In the genomic region with DNA sequence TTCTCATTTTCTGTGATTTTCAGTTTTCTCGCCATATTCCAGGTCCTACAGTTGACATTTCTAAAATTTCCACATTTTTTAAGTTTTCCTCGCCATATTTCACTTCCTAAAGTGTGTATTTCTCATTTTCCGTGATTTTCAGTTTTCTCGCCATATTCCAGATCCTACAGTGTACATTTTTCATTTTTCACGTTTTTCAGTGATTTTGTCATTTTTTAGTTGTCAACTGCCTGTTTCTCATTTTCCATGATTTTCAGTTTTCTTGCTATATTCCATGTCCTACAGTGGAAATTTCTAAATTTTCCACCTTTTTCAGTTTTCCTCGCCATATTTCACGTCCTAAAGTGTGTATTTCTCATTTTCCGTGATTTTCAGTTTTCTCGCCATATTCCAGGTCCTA, we compare ENCODE assay signal across 16 mouse cellular contexts. TPM values are rescaled to one million over a fixed set of nuclear protein-coding genes. Genes with fewer than 3 reads are reported as not detected.
DNase-seq lines count a peak whose midpoint lies in the region; ATAC-seq lines count a peak whose summit lies in the region.
"Not testable (repeated sequence)": the region's sequence is repeated elsewhere in the genome, so short reads cannot be mapped to it uniquely, and the experiment has no call there.
"Had no signal": no experiment of that assay in that cellular context is flagged by ENCODE, and none has a peak within 500 bp of the region (broad histone marks: within the 10 kb centered on the region; RNA-seq: fewer than 3 reads in every experiment).

No protein-coding gene starts in this region.

- H3K27me3 ChIP-seq in forebrain, embryonic 10.5 days (ENCODE audit: poor library complexity, severe bottlenecking); hindbrain, embryonic 11.5 days (ENCODE audit: control insufficient read depth, insufficient read depth, low read length); neural tube, embryonic 13.5 days: not testable (repeated sequence)

- 0 out of 2 replicates have a peak, but pooled peaks have one; percentile 26 for ATAC-seq in cerebellum, adult (ENCODE audit: insufficient number of reproducible peaks, low FRiP score, low TSS enrichment)
- not testable (repeated sequence) for ATAC-seq in hindbrain, embryonic 11.5 days (ENCODE audit: low FRiP score)
- ATAC-seq in megakaryocyte-erythroid progenitor cell, adult 5-6 weeks (replicated peaks; ENCODE audit: low FRiP score, low TSS enrichment, poor library complexity, severe bottlenecking) = peak; percentile 40
- ATAC-seq in neural tube, embryonic 13.5 days (ENCODE audit: low read depth) = peak; percentile 41; the same call in 1 of the 2 replicates

- not testable (repeated sequence) for H3K4me3 ChIP-seq in forebrain, embryonic 10.5 days; hindbrain, embryonic 11.5 days (ENCODE audit: low read depth, low read length); neural tube, embryonic 13.5 days

- H3K9me3 ChIP-seq in forebrain, embryonic 10.5 days; hindbrain, embryonic 11.5 days (ENCODE audit: control insufficient read depth, low read length); neural tube, embryonic 13.5 days: not testable (repeated sequence)

- not testable (repeated sequence) for H3K9ac ChIP-seq in hindbrain, embryonic 11.5 days (ENCODE audit: low read depth, low read length); neural tube, embryonic 13.5 days

- not testable (repeated sequence) for H3K27ac ChIP-seq in forebrain, embryonic 10.5 days; hindbrain, embryonic 11.5 days (ENCODE audit: low read depth, low read length); neural tube, embryonic 13.5 days (replicated peaks)

- DNase-seq in MN1 (ENCODE audit: low spot score) = peak; percentile 33
- peak; percentile 27 for DNase-seq in forebrain, embryonic 10.5 days (ENCODE audit: extremely low spot score, low spot score)
- DNase-seq in hindbrain, embryonic 11.5 days (ENCODE audit: low spot score) = peak; percentile 42
- DNase-seq in kidney, postnatal 25 days = peak; percentile 1 to 18

- H3K4me2 ChIP-seq in hindbrain, embryonic 11.5 days (replicated peaks; ENCODE audit: low read depth, low read length); neural tube, embryonic 13.5 days: not testable (repeated sequence)

- H3K36me3 ChIP-seq in forebrain, embryonic 10.5 days (replicated peaks); hindbrain, embryonic 11.5 days (ENCODE audit: control insufficient read depth, insufficient read depth, low read length); neural tube, embryonic 13.5 days: not testable (repeated sequence)

- not testable (repeated sequence) for H3K4me1 ChIP-seq in forebrain, embryonic 10.5 days; hindbrain, embryonic 11.5 days (replicated peaks; ENCODE audit: control insufficient read depth, insufficient read depth, low read length); neural tube, embryonic 13.5 days (replicated peaks)

- WGBS in forebrain, embryonic 10.5 days = 82% methylated on average over 8 of the region's 9 CpGs
- WGBS in hindbrain, embryonic 11.5 days = 76% methylated on average over 7 of the region's 9 CpGs
- WGBS in neural tube, embryonic 13.5 days = 71% methylated on average over 8 of the region's 9 CpGs

RNA-seq across cellular contexts. Expression of gene Gm11168, which starts 4.1 kb away (rescaled TPM):
- not detected in 2 replicates for polyA plus RNA-seq in forebrain, embryonic 10.5 days (2016; fragmentation: Nextera tagmentation; extraction: Ambion mirVana)
- not detected in 2 replicates for polyA plus RNA-seq in hindbrain, embryonic 11.5 days (2014; fragmentation: Nextera tagmentation; extraction: Ambion mirVana)
- total RNA-seq in megakaryocyte-erythroid progenitor cell, adult 5-6 weeks (2014; fragmentation: Nextera tagmentation) = 0.76 and 1.6 TPM in 2 replicates
- total RNA-seq in megakaryocyte-erythroid progenitor cell, adult 5-6 weeks (2017) = not detected in 2 replicates
- not detected in 2 replicates for polyA plus RNA-seq in neural tube, embryonic 13.5 days (2015; fragmentation: Nextera tagmentation; extraction: Ambion mirVana)
- total RNA-seq: adrenal gland, postnatal 36 days; heart, adult 18-20 months; layer of hippocampus, adult 18-20 months; left cerebral cortex, postnatal 10 days had no signal
- polyA plus RNA-seq: frontal cortex, adult 2 months; hindbrain, embryonic 16.5 days; lung, adult 2 months; myocyte had no signal

RNA-seq across cellular contexts. Expression of gene Gm10721, which starts 5.7 kb away (rescaled TPM):
- polyA plus RNA-seq in forebrain, embryonic 10.5 days (2016; fragmentation: Nextera tagmentation; extraction: Ambion mirVana) = not detected in 2 replicates
- not detected in 2 replicates for polyA plus RNA-seq in hindbrain, embryonic 11.5 days (2014; fragmentation: Nextera tagmentation; extraction: Ambion mirVana)
- total RNA-seq in megakaryocyte-erythroid progenitor cell, adult 5-6 weeks (2014; fragmentation: Nextera tagmentation) = 0.77 and 2.1 TPM in 2 replicates
- not detected in 2 replicates for total RNA-seq in megakaryocyte-erythroid progenitor cell, adult 5-6 weeks (2017)
- not detected in 2 replicates for polyA plus RNA-seq in neural tube, embryonic 13.5 days (2015; fragmentation: Nextera tagmentation; extraction: Ambion mirVana)
- total RNA-seq: layer of hippocampus, adult 18-20 months had no signal
- polyA plus RNA-seq: frontal cortex, adult 2 months; hindbrain, embryonic 16.5 days; lung, adult 2 months; myocyte had no signal

RNA-seq across cellular contexts. Expression of gene Gm10722, which starts 6.5 kb away (rescaled TPM):
- not detected in 2 replicates for polyA plus RNA-seq in forebrain, embryonic 10.5 days (2016; fragmentation: Nextera tagmentation; extraction: Ambion mirVana)
- polyA plus RNA-seq in hindbrain, embryonic 11.5 days (2014; fragmentation: Nextera tagmentation; extraction: Ambion mirVana) = not detected in 2 replicates
- 0.42 TPM in 1 of 2 replicates, not detected in the other for total RNA-seq in megakaryocyte-erythroid progenitor cell, adult 5-6 weeks (2014; fragmentation: Nextera tagmentation)
- total RNA-seq in megakaryocyte-erythroid progenitor cell, adult 5-6 weeks (2017) = not detected in 2 replicates
- polyA plus RNA-seq in neural tube, embryonic 13.5 days (2015; fragmentation: Nextera tagmentation; extraction: Ambion mirVana) = not detected in 2 replicates
- total RNA-seq: adrenal gland, postnatal 36 days; ES-E14; heart, adult 18-20 months; layer of hippocampus, adult 18-20 months; left cerebral cortex, postnatal 10 days had no signal
- polyA plus RNA-seq: frontal cortex, adult 2 months; hindbrain, embryonic 16.5 days; lung, adult 2 months; myocyte had no signal

RNA-seq across cellular contexts. Expression of gene Gm10720, which starts 8.2 kb away (rescaled TPM):
- polyA plus RNA-seq in forebrain, embryonic 10.5 days (2016; fragmentation: Nextera tagmentation; extraction: Ambion mirVana) = not detected in 2 replicates
- not detected in 2 replicates for polyA plus RNA-seq in hindbrain, embryonic 11.5 days (2014; fragmentation: Nextera tagmentation; extraction: Ambion mirVana)
- not detected in 2 replicates for total RNA-seq in megakaryocyte-erythroid progenitor cell, adult 5-6 weeks (2014; fragmentation: Nextera tagmentation)
- total RNA-seq in megakaryocyte-erythroid progenitor cell, adult 5-6 weeks (2017) = 5.9 TPM in 1 of 2 replicates, not detected in the other
- not detected in 2 replicates for polyA plus RNA-seq in neural tube, embryonic 13.5 days (2015; fragmentation: Nextera tagmentation; extraction: Ambion mirVana)
- total RNA-seq: adrenal gland, postnatal 36 days; heart, adult 18-20 months; layer of hippocampus, adult 18-20 months; left cerebral cortex, postnatal 10 days had no signal
- polyA plus RNA-seq: frontal cortex, adult 2 months; hindbrain, embryonic 16.5 days; lung, adult 2 months; myocyte had no signal

RNA-seq across cellular contexts. Expression of gene Gm10719, which starts 9.9 kb away (rescaled TPM):
- not detected in 2 replicates for polyA plus RNA-seq in forebrain, embryonic 10.5 days (2016; fragmentation: Nextera tagmentation; extraction: Ambion mirVana)
- not detected in 2 replicates for polyA plus RNA-seq in hindbrain, embryonic 11.5 days (2014; fragmentation: Nextera tagmentation; extraction: Ambion mirVana)
- 1.6 and 2.3 TPM in 2 replicates for total RNA-seq in megakaryocyte-erythroid progenitor cell, adult 5-6 weeks (2014; fragmentation: Nextera tagmentation)
- total RNA-seq in megakaryocyte-erythroid progenitor cell, adult 5-6 weeks (2017) = not detected in 2 replicates
- 0.47 TPM in 1 of 2 replicates, not detected in the other for polyA plus RNA-seq in neural tube, embryonic 13.5 days (2015; fragmentation: Nextera tagmentation; extraction: Ambion mirVana)
- total RNA-seq: layer of hippocampus, adult 18-20 months; left cerebral cortex, postnatal 10 days had no signal
- polyA plus RNA-seq: frontal cortex, adult 2 months; hindbrain, embryonic 16.5 days; lung, adult 2 months; myocyte had no signal
